Mouse (Mus musculus): ENCODE data around the gene Flot1. TPM values are rescaled to one million over a fixed set of nuclear protein-coding genes. Genes with fewer than 3 reads are reported as not detected.

The Flot1 gene
- 131 and 150 TPM in 2 replicates for polyA plus RNA-seq (2015; fragmentation: Nextera tagmentation; extraction: Ambion mirVana)

DNA sequence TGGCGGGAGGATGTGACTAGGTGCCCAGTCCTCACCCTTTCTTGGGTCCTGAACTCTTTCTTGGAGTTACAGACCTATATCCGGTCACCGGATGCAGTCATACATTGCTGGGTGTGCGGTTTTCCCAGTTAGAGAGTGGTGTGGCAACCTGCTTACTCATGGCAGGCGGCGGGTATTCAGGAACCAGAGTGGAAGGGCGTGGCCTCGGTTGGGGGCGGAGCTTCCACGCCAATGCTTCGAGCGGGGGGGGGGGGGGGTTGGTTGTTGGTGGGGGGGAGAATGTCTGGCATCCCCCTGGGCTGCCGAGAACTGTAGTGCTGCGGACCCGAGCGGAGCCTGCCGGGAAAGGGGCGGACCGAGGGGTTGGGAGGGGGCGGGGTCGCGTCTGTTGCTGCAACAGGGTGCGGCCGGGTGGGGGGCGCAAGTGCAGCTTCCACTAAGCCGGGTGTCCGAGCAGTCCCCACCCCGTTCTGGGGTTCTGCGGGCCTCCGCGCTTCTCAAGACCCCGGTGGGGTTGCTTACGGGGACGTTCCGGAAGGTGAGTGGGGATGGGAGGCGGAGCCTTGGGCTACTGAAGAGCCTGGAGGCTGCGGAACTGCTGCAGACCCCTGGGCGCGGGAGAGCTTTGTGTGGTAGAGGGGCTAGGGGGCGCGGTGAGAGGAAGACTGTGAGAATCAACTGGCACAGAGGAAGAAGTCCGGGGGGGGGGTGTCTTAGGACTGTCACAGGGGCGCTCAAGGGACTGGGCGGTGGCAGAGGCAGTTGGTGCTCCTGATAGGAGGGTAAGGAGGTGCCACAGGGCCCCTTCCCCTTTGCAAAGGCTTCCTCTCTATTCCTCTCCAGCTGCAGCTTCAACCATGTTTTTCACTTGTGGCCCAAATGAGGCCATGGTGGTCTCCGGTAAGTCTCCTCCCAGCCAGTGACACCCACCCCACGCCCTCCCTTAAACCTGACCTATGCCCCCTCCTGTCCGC is at the start of gene Flot1:
TSS of gene Flot1 (plus strand) at position 267 of the 974 bp plus-strand sequence.
- Histone ChIP-seq H3K27ac (ENCODE audit: low read depth, low read length) (peak within 1 kb of the TSS; percentile 90), H3K36me3 (ENCODE audit: control insufficient read depth, insufficient read depth, low read length) (peaks cover 23% of the 10 kb centered on the region), H3K4me2 (ENCODE audit: low read length) (peak within 1 kb of the TSS; percentile 71), H3K4me3 (ENCODE audit: low read length) (peak within 1 kb of the TSS; percentile 74), H3K9me3 (ENCODE audit: control insufficient read depth, low read length) (no peaks in the 10 kb centered on the region), H3K4me1 (ENCODE audit: control insufficient read depth, insufficient read depth, low read depth, low read length) (peaks cover 27% of the 10 kb centered on the region), H3K9ac (ENCODE audit: low read depth, low read length) (peak within 1 kb of the TSS; percentile 87), H3K27me3 (replicated peaks; ENCODE audit: control insufficient read depth, insufficient read depth, low read length) (peaks cover 3% of the 10 kb centered on the region; the same call in 1 of the 2 replicates)
- peak; percentile 93 for ATAC-seq
- WGBS = under 1% methylated on average over 41 of the region's 47 CpGs

DNA sequence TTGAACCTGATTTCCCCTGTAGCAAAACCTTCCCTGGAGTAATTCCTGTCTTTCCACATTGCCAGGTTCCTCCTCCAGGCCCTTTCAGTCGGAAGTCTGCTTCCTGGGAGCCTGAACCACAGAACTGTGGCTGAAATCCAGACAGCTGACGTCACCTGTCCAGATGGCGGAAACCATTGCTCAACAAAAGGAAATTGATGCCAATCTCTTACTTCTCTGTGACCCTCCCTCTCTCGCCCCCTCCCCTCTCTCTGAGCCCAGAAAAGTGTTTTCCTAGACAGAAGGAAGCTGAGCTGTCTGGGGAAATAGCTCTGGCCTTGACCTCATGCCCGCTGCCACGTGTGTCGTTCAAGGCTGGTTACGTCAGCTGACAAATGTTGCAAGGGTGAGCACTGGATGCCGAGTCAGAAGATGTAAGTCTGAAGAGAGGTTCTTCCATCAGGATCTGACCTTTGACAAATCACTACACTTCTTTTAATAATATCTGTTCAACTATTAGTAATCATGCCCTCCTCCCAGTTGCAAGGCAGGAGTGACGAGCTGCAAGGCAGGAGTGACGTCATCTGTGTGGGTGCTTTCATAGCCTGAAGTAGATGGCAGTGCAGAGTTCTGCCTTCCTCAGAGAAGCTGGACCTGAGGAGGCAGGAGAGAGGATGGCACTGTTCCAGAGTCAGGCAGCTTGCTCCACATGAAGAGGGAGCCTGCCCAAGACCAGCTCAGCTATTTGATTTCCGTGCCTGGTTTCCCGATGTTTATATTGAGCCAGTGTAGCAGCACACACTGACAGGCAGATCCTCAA is 46.0 kb upstream of the Flot1 start:
- Histone ChIP-seq H3K4me3 (ENCODE audit: low read length) (no peak overlapping the region), H3K27me3 (replicated peaks; ENCODE audit: control insufficient read depth, insufficient read depth, low read length) (no peaks in the 10 kb centered on the region), H3K4me1 (ENCODE audit: control insufficient read depth, insufficient read depth, low read depth, low read length) (peaks cover 3% of the 10 kb centered on the region), H3K9ac (ENCODE audit: low read depth, low read length) (no peak overlapping the region), H3K4me2 (ENCODE audit: low read length) (no peak overlapping the region), H3K36me3 (ENCODE audit: control insufficient read depth, insufficient read depth, low read length) (no peaks in the 10 kb centered on the region), H3K9me3 (ENCODE audit: control insufficient read depth, low read length) (no peaks in the 10 kb centered on the region), H3K27ac (ENCODE audit: low read depth, low read length) (peak overlapping the region; percentile 63)
- 47% methylated on average over 13 of the region's 13 CpGs for WGBS
- peak; percentile 70 for ATAC-seq

DNA sequence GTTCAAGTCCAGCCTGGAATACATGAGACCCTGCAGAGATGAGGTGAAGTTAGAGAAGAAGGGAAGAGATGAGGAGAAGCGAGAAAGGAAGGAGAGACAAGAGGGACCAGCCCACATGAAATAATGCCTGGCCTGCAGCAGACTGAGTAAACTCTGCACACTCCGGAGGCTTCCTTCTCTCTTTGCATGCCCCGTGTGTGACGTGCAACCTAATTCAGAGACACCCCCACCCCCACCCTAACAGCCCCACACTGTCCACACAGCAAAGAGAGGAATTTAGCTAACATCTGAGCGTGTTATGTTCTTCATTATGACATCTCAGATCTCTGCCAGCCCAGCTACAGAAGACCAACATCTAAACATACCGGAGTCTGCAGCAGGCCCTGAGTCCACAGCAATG is 44.1 kb upstream of the Flot1 start:
- H3K9ac ChIP-seq (ENCODE audit: low read depth, low read length) = no peak overlapping the region

DNA sequence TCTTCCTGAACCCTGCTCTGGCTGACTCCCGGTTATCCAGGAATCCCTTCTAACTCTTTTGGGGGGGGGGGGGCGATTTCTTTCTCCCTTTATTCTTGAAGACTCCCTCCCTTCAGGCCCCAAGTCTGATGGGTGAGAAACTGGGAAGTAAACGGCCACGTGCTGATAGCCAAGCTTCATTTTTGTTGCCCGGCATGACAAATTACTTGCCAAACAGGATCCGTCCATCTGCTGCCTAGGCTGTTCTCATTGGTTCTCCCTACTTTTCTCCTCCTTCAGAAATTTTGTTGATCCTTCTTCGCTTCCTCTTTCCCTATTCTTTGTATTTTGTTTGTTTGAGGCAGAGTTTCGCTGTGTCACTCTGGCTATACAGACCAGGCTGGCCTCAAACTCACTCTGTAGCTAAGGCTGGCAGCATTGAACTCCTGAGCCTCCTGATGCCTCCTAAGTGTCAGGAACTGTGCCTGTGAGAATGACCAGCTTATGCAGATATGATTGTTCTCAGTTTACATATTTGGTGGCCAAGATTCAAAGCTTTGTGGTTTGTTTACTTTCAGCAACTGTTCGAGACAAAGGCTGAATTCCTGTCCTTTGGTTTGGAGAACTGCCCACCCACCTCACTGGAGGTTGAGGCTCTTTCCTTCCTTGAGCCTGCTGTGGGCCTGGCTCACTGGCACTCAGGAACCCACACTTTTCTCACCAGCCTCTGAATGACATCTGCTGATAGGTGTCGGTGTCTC is 43.4 kb upstream of the Flot1 start:
- Histone ChIP-seq H3K4me2 (ENCODE audit: low read length) (no peak overlapping the region), H3K36me3 (ENCODE audit: control insufficient read depth, insufficient read depth, low read length) (no peaks in the 10 kb centered on the region), H3K9ac (ENCODE audit: low read depth, low read length) (no peak overlapping the region), H3K4me3 (ENCODE audit: low read length) (no peak overlapping the region), H3K9me3 (ENCODE audit: control insufficient read depth, low read length) (no peaks in the 10 kb centered on the region), H3K27ac (ENCODE audit: low read depth, low read length) (no peak overlapping the region), H3K4me1 (ENCODE audit: control insufficient read depth, insufficient read depth, low read depth, low read length) (peaks cover 3% of the 10 kb centered on the region), H3K27me3 (replicated peaks; ENCODE audit: control insufficient read depth, insufficient read depth, low read length) (no peaks in the 10 kb centered on the region)
- 67% methylated on average over 10 of the region's 10 CpGs for WGBS
- ATAC-seq = no peak

More for the DNA sequence above, 44.1 kb upstream of the Flot1 start:
- H3K27ac ChIP-seq (ENCODE audit: low read depth, low read length) = no peak overlapping the region
- H3K9me3 ChIP-seq (ENCODE audit: control insufficient read depth, low read length) = no peaks in the 10 kb centered on the region
- H3K4me3 ChIP-seq (ENCODE audit: low read length) = no peak overlapping the region
- no peak for ATAC-seq
- no peaks in the 10 kb centered on the region for H3K27me3 ChIP-seq (replicated peaks; ENCODE audit: control insufficient read depth, insufficient read depth, low read length)
- H3K4me1 ChIP-seq (ENCODE audit: control insufficient read depth, insufficient read depth, low read depth, low read length) = peaks cover 3% of the 10 kb centered on the region
- no peak overlapping the region for H3K4me2 ChIP-seq (ENCODE audit: low read length)
- 74% methylated on average over 6 of the region's 6 CpGs for WGBS
- H3K36me3 ChIP-seq (ENCODE audit: control insufficient read depth, insufficient read depth, low read length) = no peaks in the 10 kb centered on the region

DNA sequence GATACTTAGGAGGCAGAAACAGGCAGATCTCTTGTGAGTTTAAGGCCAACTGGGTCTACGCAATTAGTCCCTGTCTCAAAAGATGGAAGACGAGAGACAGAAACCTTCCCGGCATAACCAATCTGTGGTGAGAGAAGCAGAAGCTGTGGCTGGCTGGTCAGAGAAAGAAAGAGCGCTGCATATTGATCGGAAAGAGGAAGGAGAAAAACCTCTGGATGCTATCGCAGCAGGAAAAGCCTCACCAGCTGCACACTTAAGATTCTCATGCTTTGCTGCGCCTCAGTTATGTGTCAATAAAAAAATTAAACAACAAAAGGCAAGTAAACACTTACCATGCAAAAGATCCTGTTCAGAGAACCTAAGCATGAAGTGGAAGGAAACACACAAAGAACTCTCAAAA is 42.7 kb upstream of the Flot1 start:
- Histone ChIP-seq H3K36me3 (ENCODE audit: control insufficient read depth, insufficient read depth, low read length) (no peaks in the 10 kb centered on the region), H3K4me2 (ENCODE audit: low read length) (no peak overlapping the region), H3K4me3 (ENCODE audit: low read length) (no peak overlapping the region), H3K27ac (ENCODE audit: low read depth, low read length) (no peak overlapping the region), H3K9ac (ENCODE audit: low read depth, low read length) (no peak overlapping the region), H3K27me3 (replicated peaks; ENCODE audit: control insufficient read depth, insufficient read depth, low read length) (no peaks in the 10 kb centered on the region), H3K9me3 (ENCODE audit: control insufficient read depth, low read length) (no peaks in the 10 kb centered on the region), H3K4me1 (ENCODE audit: control insufficient read depth, insufficient read depth, low read depth, low read length) (peaks cover 3% of the 10 kb centered on the region)
- ATAC-seq = no peak
- 94% methylated on average over 7 of the region's 7 CpGs for WGBS

DNA sequence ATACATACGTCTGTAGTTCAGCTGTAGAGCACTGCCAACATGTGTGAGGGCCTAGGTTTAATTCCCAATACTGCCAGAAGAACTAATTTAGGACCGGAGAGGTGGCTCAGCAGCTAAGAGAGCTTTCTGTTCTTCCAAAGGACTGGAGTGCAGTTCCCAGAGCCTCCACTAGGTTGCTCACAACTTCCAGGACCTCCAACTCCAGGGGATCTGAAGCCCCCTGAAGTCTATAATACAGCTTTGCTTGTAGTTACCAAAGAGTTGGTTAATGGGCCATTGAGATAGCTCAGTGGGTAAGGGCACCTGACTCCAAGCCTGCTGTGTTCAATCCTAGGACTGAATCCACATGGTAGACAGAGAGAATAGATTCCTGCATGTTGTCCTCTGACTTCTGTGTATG is 40.6 kb upstream of the Flot1 start:
- Histone ChIP-seq H3K9ac (ENCODE audit: low read depth, low read length) (no peak overlapping the region), H3K4me2 (ENCODE audit: low read length) (no peak overlapping the region), H3K9me3 (ENCODE audit: control insufficient read depth, low read length) (no peaks in the 10 kb centered on the region), H3K4me1 (ENCODE audit: control insufficient read depth, insufficient read depth, low read depth, low read length) (no peaks in the 10 kb centered on the region), H3K36me3 (ENCODE audit: control insufficient read depth, insufficient read depth, low read length) (no peaks in the 10 kb centered on the region), H3K27me3 (replicated peaks; ENCODE audit: control insufficient read depth, insufficient read depth, low read length) (no peaks in the 10 kb centered on the region), H3K27ac (ENCODE audit: low read depth, low read length) (no peak overlapping the region), H3K4me3 (ENCODE audit: low read length) (no peak overlapping the region)
- ATAC-seq = no peak
- 71% methylated on average over 2 of the region's 2 CpGs for WGBS

DNA sequence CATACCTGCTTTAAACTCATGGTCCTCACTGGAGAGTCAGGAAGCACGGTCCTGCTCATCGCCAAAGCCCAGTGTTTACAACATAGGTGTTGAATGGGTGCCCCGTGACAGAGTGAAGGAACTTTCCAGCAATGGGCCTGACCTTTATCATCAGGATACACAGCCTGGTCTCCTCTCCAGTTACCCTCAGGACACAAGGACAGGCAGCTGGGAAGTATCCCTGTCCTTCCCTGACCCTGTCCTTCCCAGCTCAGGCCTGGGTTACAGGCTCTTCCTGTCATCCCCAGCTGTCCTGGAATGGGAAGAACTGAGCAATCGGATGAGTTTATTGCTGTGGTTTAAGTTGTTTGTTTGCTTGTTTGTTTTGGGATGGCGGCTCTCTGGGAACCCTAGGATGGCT is 40.1 kb upstream of the Flot1 start:
- no peaks in the 10 kb centered on the region for H3K9me3 ChIP-seq (ENCODE audit: control insufficient read depth, low read length)
- 92% methylated on average over 5 of the region's 5 CpGs for WGBS
- H3K9ac ChIP-seq (ENCODE audit: low read depth, low read length) = no peak overlapping the region
- H3K27ac ChIP-seq (ENCODE audit: low read depth, low read length) = no peak overlapping the region
- H3K4me1 ChIP-seq (ENCODE audit: control insufficient read depth, insufficient read depth, low read depth, low read length) = no peaks in the 10 kb centered on the region
- H3K36me3 ChIP-seq (ENCODE audit: control insufficient read depth, insufficient read depth, low read length) = no peaks in the 10 kb centered on the region
- ATAC-seq = no peak
- H3K27me3 ChIP-seq (replicated peaks; ENCODE audit: control insufficient read depth, insufficient read depth, low read length) = no peaks in the 10 kb centered on the region
- no peak overlapping the region for H3K4me3 ChIP-seq (ENCODE audit: low read length)
- H3K4me2 ChIP-seq (ENCODE audit: low read length) = no peak overlapping the region

DNA sequence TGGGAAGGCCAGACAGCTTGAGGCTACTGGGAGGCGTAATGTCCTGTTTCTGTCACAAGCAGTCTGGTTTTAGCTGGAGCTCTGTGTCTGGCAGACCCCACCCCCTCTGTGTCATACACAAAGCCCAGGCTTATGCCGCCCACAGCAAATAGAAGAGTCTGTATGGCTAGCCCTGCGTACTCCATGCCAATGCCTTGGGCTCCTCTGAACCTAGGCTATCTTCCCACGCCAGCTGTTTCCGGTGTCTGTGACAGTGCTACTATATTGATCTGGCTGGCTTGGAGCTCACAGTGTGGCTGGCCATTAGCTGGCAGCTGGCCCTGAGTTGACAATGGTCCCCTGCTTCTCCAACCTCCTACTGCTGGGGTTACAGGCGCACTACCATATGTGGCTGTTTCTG is 39.1 kb upstream of the Flot1 start:
- Histone ChIP-seq H3K27me3 (replicated peaks; ENCODE audit: control insufficient read depth, insufficient read depth, low read length) (no peaks in the 10 kb centered on the region), H3K4me3 (ENCODE audit: low read length) (no peak overlapping the region), H3K27ac (ENCODE audit: low read depth, low read length) (no peak overlapping the region), H3K4me1 (ENCODE audit: control insufficient read depth, insufficient read depth, low read depth, low read length) (no peaks in the 10 kb centered on the region), H3K9me3 (ENCODE audit: control insufficient read depth, low read length) (no peaks in the 10 kb centered on the region), H3K4me2 (ENCODE audit: low read length) (no peak overlapping the region), H3K36me3 (ENCODE audit: control insufficient read depth, insufficient read depth, low read length) (no peaks in the 10 kb centered on the region), H3K9ac (ENCODE audit: low read depth, low read length) (no peak overlapping the region)
- peak; percentile 81 for ATAC-seq
- 63% methylated on average over 6 of the region's 6 CpGs for WGBS

Measured in hindbrain, embryonic 16.5 days (tissue).